Mouse (Mus musculus) stomach, embryonic 14.5 days (tissue): Measurements from ENCODE around the gene 1110051M20Rik. TPM values are rescaled to one million over a fixed set of nuclear protein-coding genes. Genes with fewer than 3 reads are reported as not detected.

Experiments used
- ATAC-seq: fragments of 200-750 bp; cut with Nextera tagmentation; 2 replicates; pipeline ENCODE4 v1.8.0; 2017; ENCODE audit warnings: low read depth, moderate TSS enrichment; ENCODE audit not compliant: insufficient number of reproducible peaks, insufficient read depth, low FRiP score
- H3K27ac ChIP-seq: fragments of 300-500 bp; sonication (generic); 2 replicates; pipeline ENCODE4 v1.5.1; 2014; ENCODE audit warnings: mild to moderate bottlenecking, low read length, moderate library complexity, mixed read lengths
- H3K27me3 ChIP-seq: fragments of 300-500 bp; sonication (generic); 2 replicates; pipeline ENCODE4 v1.6.1; 2014; ENCODE audit warnings: low read length, control low read depth, mixed read lengths; ENCODE audit not compliant: control insufficient read depth, insufficient read depth
- H3K36me3 ChIP-seq: fragments of 300-500 bp; sonication (generic); 2 replicates; pipeline ENCODE4 v1.6.1; 2014; ENCODE audit warnings: mild to moderate bottlenecking, control low read depth, low read length, moderate library complexity, mixed read lengths; ENCODE audit not compliant: control insufficient read depth, insufficient read depth
- H3K4me1 ChIP-seq: fragments of 300-500 bp; sonication (generic); 2 replicates; pipeline ENCODE4 v1.6.1; 2014; ENCODE audit warnings: low read length, control low read depth, mixed read lengths; ENCODE audit not compliant: control insufficient read depth, insufficient read depth
- H3K4me2 ChIP-seq: fragments of 300-500 bp; sonication (generic); replicated peaks from 2 replicates; pipeline ENCODE4 v1.6.1; 2014; ENCODE audit warnings: low read depth, low read length, control low read depth
- H3K4me3 ChIP-seq: fragments of 300-500 bp; sonication (generic); 2 replicates; pipeline ENCODE4 v1.5.1; 2014; ENCODE audit warnings: low read depth, low read length, control low read depth
- H3K9ac ChIP-seq: fragments of 300-500 bp; sonication (generic); replicated peaks from 2 replicates; pipeline ENCODE4 v1.6.1; 2014; ENCODE audit warnings: low read depth, mild to moderate bottlenecking, control low read depth, low read length, moderate library complexity, mixed read lengths
- H3K9me3 ChIP-seq: fragments of 300-500 bp; sonication (generic); 2 replicates; pipeline ENCODE4 v1.6.1; 2016; ENCODE audit warnings: low read depth, low read length, control low read depth; ENCODE audit not compliant: control insufficient read depth
- WGBS: fragments of 180-500 bp; shearing (Covaris S2); extraction: QIAGEN DNeasy Blood & Tissue Kit; methylation state at CpG from one replicate; pipeline ENCODE4 v1.1.7; 2014; 5-methylcytosine and 5-hydroxymethylcytosine counted together
- polyA plus RNA-seq: library from polyadenylated mRNA; unstranded; fragments of >200 nt; fragmentation: Nextera tagmentation; extraction: Ambion mirVana; gene quantifications from 2 replicates; pipeline ENCODE4 v1.2.1, GENCODE M21; 2014

1110051M20Rik gene
- polyA plus RNA-seq, 1 experiment from 2014 or later, result 67.1 TPM

GRCm38 (mm10) chr2:91426321-91426720 lies 18.2 kb downstream of the 1110051M20Rik start:
- no peaks in the 10 kb centered on the region for H3K27me3 ChIP-seq
- H3K9ac ChIP-seq, result no peak overlapping the region
- WGBS, result 77% methylated on average over 1 of the region's 1 CpGs
- H3K27ac ChIP-seq, result no peak overlapping the region
- H3K4me2 ChIP-seq, result no peak overlapping the region
- no peak overlapping the region for H3K4me3 ChIP-seq
- H3K9me3 ChIP-seq, result no peaks in the 10 kb centered on the region
- H3K36me3 ChIP-seq, result no peaks in the 10 kb centered on the region
- peaks cover 15% of the 10 kb centered on the region for H3K4me1 ChIP-seq
- ATAC-seq, result no peak

DNA sequence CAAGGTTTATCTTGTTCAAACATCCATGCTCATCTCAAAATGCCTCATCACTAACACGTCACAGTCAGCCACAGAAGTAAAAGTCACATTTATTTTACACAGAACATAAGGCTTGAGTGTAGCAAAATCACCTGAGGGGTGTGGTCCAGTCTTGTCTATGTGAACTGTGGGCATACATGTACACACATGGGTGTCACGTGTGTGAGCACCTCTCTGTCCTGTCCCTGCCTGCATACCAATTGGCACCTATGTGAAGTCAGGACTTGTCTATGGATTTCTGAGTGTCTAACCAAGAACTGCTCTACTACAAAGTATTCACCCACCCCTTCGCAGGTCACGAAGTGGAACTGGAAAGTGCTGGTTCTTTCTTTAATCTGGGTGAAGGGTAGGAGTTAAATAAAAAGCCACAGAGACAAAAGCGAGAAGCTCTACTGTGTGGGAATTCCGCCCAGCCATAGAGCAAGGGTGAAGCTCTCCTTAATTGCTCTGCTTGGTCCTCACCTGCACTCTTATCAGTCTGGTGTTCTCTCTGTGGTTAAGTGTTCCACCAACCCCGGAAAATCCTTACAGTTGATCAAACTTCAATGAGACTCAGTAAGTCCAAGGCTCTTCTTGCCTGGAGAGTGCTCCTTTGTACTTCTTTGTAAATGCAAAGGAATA lies 20.3 kb downstream of the 1110051M20Rik start:
- Histone ChIP-seq H3K27me3 (no peaks in the 10 kb centered on the region), H3K4me3 (no peak overlapping the region), H3K9ac (no peak overlapping the region), H3K36me3 (no peaks in the 10 kb centered on the region), H3K4me1 (no peaks in the 10 kb centered on the region), H3K27ac (no peak overlapping the region), H3K9me3 (no peaks in the 10 kb centered on the region), H3K4me2 (no peak overlapping the region)
- WGBS, result 85% methylated on average over 7 of the region's 7 CpGs
- no peak for ATAC-seq

GRCm38 (mm10) chr2:91421641-91422040 lies 22.9 kb downstream of the 1110051M20Rik start:
- Histone ChIP-seq H3K36me3 (no peaks in the 10 kb centered on the region), H3K9ac (no peak overlapping the region), H3K27me3 (no peaks in the 10 kb centered on the region), H3K4me2 (no peak overlapping the region), H3K4me3 (no peak overlapping the region), H3K27ac (no peak overlapping the region), H3K9me3 (no peaks in the 10 kb centered on the region), H3K4me1 (no peaks in the 10 kb centered on the region)
- 86% methylated on average over 5 of the region's 5 CpGs for WGBS
- ATAC-seq, result no peak

- Histone ChIP-seq H3K4me1 (no peaks in the 10 kb centered on the region), H3K9ac (no peak overlapping the region), H3K27me3 (no peaks in the 10 kb centered on the region), H3K27ac (no peak overlapping the region), H3K9me3 (no peaks in the 10 kb centered on the region), H3K4me2 (no peak overlapping the region), H3K36me3 (no peaks in the 10 kb centered on the region), H3K4me3 (no peak overlapping the region)
- WGBS, result 94% methylated on average over 1 of the region's 1 CpGs
- no peak for ATAC-seq
Measured at GRCm38 (mm10) chr2:91413811-91414210, 30.7 kb downstream of the 1110051M20Rik start.

DNA sequence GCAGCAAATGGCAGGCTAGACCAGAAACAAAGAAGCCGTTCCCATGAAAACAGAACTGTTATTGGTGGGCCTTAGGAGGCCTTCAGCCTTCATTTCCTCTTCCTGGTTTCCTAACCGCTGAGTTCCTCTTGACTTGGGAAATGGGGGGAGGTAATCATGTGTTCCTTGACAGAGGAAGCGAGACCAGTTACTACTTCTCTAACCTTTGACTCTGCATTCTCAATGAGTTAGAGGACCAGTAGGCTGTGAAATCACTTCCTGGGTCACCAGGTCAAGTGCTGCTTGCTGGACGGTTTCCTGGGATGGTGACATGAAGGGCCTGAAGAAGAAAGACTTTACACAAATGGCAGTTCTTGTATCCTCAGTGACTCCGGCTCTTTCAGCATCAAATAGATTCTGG lies 32.1 kb downstream of the 1110051M20Rik start:
- no peak overlapping the region for H3K9ac ChIP-seq
- no peak overlapping the region for H3K27ac ChIP-seq
- no peak for ATAC-seq
- H3K4me2 ChIP-seq, result no peak overlapping the region
- WGBS, result 61% methylated on average over 5 of the region's 5 CpGs
- no peak overlapping the region for H3K4me3 ChIP-seq
- no peaks in the 10 kb centered on the region for H3K36me3 ChIP-seq
- H3K4me1 ChIP-seq, result no peaks in the 10 kb centered on the region
- H3K9me3 ChIP-seq, result no peaks in the 10 kb centered on the region
- H3K27me3 ChIP-seq, result no peaks in the 10 kb centered on the region

DNA sequence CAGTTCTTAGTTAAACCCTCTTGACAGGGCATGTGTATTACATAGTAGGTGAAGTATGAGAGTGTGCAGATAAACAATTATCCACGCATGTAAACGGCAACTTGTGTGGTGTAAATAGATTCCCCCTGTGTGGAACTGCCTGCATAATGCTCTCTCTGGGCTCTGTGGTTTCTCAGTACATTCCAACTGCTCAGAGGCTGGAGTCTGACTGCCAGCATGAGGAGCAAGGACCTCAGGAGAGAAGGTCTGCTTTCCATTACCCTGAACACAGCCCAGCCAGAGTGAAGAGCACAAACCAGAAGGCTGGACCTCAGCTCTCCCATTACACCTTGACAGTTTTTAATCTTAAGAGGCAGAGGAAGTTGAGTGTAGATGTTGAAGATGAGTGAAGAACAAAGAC lies 33.0 kb downstream of the 1110051M20Rik start:
- Histone ChIP-seq H3K4me1 (no peaks in the 10 kb centered on the region), H3K4me3 (no peak overlapping the region), H3K9me3 (no peaks in the 10 kb centered on the region), H3K27me3 (no peaks in the 10 kb centered on the region), H3K9ac (no peak overlapping the region), H3K36me3 (no peaks in the 10 kb centered on the region), H3K27ac (no peak overlapping the region), H3K4me2 (no peak overlapping the region)
- ATAC-seq, result no peak
- 59% methylated on average over 2 of the region's 2 CpGs for WGBS

DNA sequence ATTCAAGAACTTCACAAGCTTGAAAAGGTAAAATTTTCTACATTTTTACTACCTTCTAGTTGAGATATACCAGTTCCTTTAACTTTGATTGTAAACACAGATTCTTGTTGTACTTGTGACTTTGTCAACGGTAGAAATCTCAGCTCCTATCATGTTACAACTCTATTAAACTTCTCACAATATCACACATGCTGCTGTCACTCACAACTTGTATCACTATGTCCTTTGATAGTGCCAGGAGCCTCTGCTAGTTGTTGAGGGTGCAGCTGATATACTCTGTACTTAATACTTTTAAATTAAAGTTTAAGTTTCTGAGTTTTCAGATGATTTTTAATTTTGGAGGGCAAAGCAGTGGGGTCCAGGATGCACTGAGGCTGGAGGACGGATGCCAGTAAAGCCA lies 36.5 kb downstream of the 1110051M20Rik start:
- H3K27ac ChIP-seq, result no peak overlapping the region
- whole genome bisulfite sequencing, result 81% methylated on average over 2 of the region's 2 CpGs
- ATAC-seq, result no peak
- H3K9me3 ChIP-seq, result no peaks in the 10 kb centered on the region
- H3K27me3 ChIP-seq, result no peaks in the 10 kb centered on the region
- H3K4me1 ChIP-seq, result no peaks in the 10 kb centered on the region
- H3K36me3 ChIP-seq, result no peaks in the 10 kb centered on the region
- no peak overlapping the region for H3K9ac ChIP-seq
- H3K4me3 ChIP-seq, result no peak overlapping the region
- no peak overlapping the region for H3K4me2 ChIP-seq

DNA sequence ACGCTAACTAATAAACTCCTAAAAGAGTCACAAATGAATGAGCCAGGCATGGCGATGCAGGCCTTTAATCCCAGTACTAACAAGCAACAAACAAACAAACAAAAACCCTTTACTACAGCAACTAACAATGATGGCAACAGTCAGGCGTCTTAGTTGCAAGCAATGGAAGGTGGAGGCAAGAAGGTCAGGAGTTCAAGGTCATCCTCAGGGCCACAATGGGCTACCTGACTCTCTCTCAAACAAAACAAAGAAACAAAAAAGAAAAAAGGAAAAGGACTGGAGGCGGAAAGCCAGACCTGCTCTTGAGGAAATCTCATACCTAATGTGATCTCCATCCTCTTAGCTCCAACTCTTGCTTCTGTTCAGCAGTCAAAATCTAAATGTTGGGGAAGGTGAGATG lies 39.4 kb downstream of the 1110051M20Rik start:
- no peaks in the 10 kb centered on the region for H3K27me3 ChIP-seq
- no peak overlapping the region for H3K4me3 ChIP-seq
- H3K4me1 ChIP-seq, result no peaks in the 10 kb centered on the region
- no peaks in the 10 kb centered on the region for H3K9me3 ChIP-seq
- no peak for ATAC-seq
- 87% methylated on average over 4 of the region's 4 CpGs for WGBS
- H3K36me3 ChIP-seq, result no peaks in the 10 kb centered on the region
- H3K4me2 ChIP-seq, result no peak overlapping the region
- H3K9ac ChIP-seq, result no peak overlapping the region
- no peak overlapping the region for H3K27ac ChIP-seq

- Histone ChIP-seq H3K27ac (no peak overlapping the region), H3K27me3 (no peaks in the 10 kb centered on the region), H3K9me3 (no peaks in the 10 kb centered on the region), H3K4me1 (no peaks in the 10 kb centered on the region), H3K4me3 (no peak overlapping the region), H3K36me3 (no peaks in the 10 kb centered on the region), H3K9ac (no peak overlapping the region), H3K4me2 (no peak overlapping the region)
- 68% methylated on average over 2 of the region's 2 CpGs for WGBS
- no peak for ATAC-seq
Measured at GRCm38 (mm10) chr2:91399727-91400126, 44.8 kb downstream of the 1110051M20Rik start.
